Mouse (Mus musculus) left cerebral cortex, postnatal 10 days (tissue): ENCODE data around the gene Tcam1. TPM values are rescaled to one million over a fixed set of nuclear protein-coding genes. Genes with fewer than 3 reads are reported as not detected.

ENCODE experiments used
- total RNA-seq, 2 experiments: library from RNA; stranded (reverse); gene quantifications; 2 replicates each; pipeline ENCODE4 v1.2.3; 2021

Gene Tcam1
- total RNA-seq, 2 experiments from 2014 or later: 0.21 to 0.22 TPM

Other genes with a start within 250 kb of the Tcam1 start
- 100 to 1,000 TPM; 228 to 235 TPM for gene Dcaf7, start 239.8 kb upstream of the Tcam1 start, total RNA-seq
- gene Taco1, start 210.6 kb upstream of the Tcam1 start, total RNA-seq: 10 to 100 TPM; 14.0 TPM
- gene Map3k3, start 192.1 kb upstream of the Tcam1 start, total RNA-seq: 10 to 100 TPM; 23.0 to 23.6 TPM
- 1 to 10 TPM in 1 of 2 experiments, not detected in 1; 1.5 TPM for gene Gm10840, start 115.8 kb upstream of the Tcam1 start, total RNA-seq
- gene Limd2, start 115.8 kb upstream of the Tcam1 start, total RNA-seq: 10 to 100 TPM; 79.4 to 89.1 TPM
- 10 to 100 TPM; 27.5 to 28.2 TPM for gene Strada, start 74.5 kb upstream of the Tcam1 start, total RNA-seq
- 10 to 100 TPM; 77.3 to 85.3 TPM for gene Ccdc47, start 60.3 kb upstream of the Tcam1 start, total RNA-seq
- 10 to 100 TPM; 67.9 to 72.7 TPM for gene Ddx42, start 59.7 kb upstream of the Tcam1 start, total RNA-seq
- 10 to 100 TPM; 31.0 to 32.8 TPM for gene Ftsj3, start 20.6 kb upstream of the Tcam1 start, total RNA-seq
- gene Psmc5, start 20.5 kb upstream of the Tcam1 start, total RNA-seq: 100 to 1,000 TPM; 127 to 134 TPM
- 10 to 100 TPM; 13.8 to 14.1 TPM for gene Smarcd2, start 3.7 kb upstream of the Tcam1 start, total RNA-seq
- gene Gh, start 25.2 kb downstream of the Tcam1 start, total RNA-seq: not detected
- under 1 TPM; 0.58 to 0.79 TPM for gene Cd79b, start 38.1 kb downstream of the Tcam1 start, total RNA-seq
- gene Scn4a, start 76.6 kb downstream of the Tcam1 start, total RNA-seq: under 1 TPM; 0.09 to 0.34 TPM
- gene Prr29, start 88.8 kb downstream of the Tcam1 start, total RNA-seq: not detected
- gene Icam2, start 111.4 kb downstream of the Tcam1 start, total RNA-seq: 1 to 10 TPM; 4.8 to 5.6 TPM
- gene Ern1, start 211.2 kb downstream of the Tcam1 start, total RNA-seq: 1 to 10 TPM; 7.6 to 9.5 TPM